Mouse (Mus musculus) kidney, postnatal 4 days (tissue): ENCODE measurements around the gene Adamts6.

Experiments
- DNase-seq, 2 experiments: peaks; one replicate each; pipeline ENCODE4 v3.0.0; 2021; ENCODE audit warnings: mixed read lengths in 2 of 2

Adamts6 gene

GRCm38 (mm10) chr13:104468061-104468460, 180.4 kb downstream of the Adamts6 start:
- DNase-seq = no peak

- peak in 1 of 2 experiments; percentile 35 for DNase-seq
Measured at GRCm38 (mm10) chr13:104476285-104476956, 188.8 kb downstream of the Adamts6 start.

GRCm38 (mm10) chr13:104482426-104483089, 194.9 kb downstream of the Adamts6 start:
- no peak for DNase-seq

- no peak for DNase-seq
Measured at GRCm38 (mm10) chr13:104483111-104483722, 195.6 kb downstream of the Adamts6 start.

- no peak for DNase-seq
Measured at GRCm38 (mm10) chr13:104491046-104491811, 203.6 kb downstream of the Adamts6 start.

GRCm38 (mm10) chr13:104493466-104493993, 205.9 kb downstream of the Adamts6 start:
- peak in 1 of 2 experiments; percentile 28 for DNase-seq

GRCm38 (mm10) chr13:104494200-104494873, 206.7 kb downstream of the Adamts6 start:
- no peak for DNase-seq

- DNase-seq = no peak
Measured at GRCm38 (mm10) chr13:104497592-104497991, 210.0 kb downstream of the Adamts6 start.

- DNase-seq = no peak
Measured at GRCm38 (mm10) chr13:104498669-104499068, 211.0 kb downstream of the Adamts6 start.

GRCm38 (mm10) chr13:104499116-104500040, 211.7 kb downstream of the Adamts6 start:
- no peak for DNase-seq

GRCm38 (mm10) chr13:104502406-104502805, 214.8 kb downstream of the Adamts6 start:
- no peak for DNase-seq

GRCm38 (mm10) chr13:104504043-104504442, 216.4 kb downstream of the Adamts6 start:
- no peak for DNase-seq

GRCm38 (mm10) chr13:104506165-104506875, 218.7 kb downstream of the Adamts6 start:
- no peak for DNase-seq

GRCm38 (mm10) chr13:104507671-104508070, 220.0 kb downstream of the Adamts6 start:
- DNase-seq = no peak

GRCm38 (mm10) chr13:104509561-104510493, 222.2 kb downstream of the Adamts6 start:
- DNase-seq = no peak

- no peak for DNase-seq
Measured at GRCm38 (mm10) chr13:104510766-104511165, 223.1 kb downstream of the Adamts6 start.

GRCm38 (mm10) chr13:104515054-104515453, 227.4 kb downstream of the Adamts6 start:
- DNase-seq = no peak

GRCm38 (mm10) chr13:104516146-104516545, 228.5 kb downstream of the Adamts6 start:
- DNase-seq = no peak

GRCm38 (mm10) chr13:104516766-104517364, 229.2 kb downstream of the Adamts6 start:
- no peak for DNase-seq
